ENCODE assay signal across 7 mouse cellular contexts in genomic region chr1:155145620-155146019, GRCm38 (mm10). TPM values are rescaled to one million over a fixed set of nuclear protein-coding genes. Genes with fewer than 3 reads are reported as not detected.
A peak's percentile ranks its signal among the peaks of the same experiment; 100 is the strongest.
DNase-seq lines count a peak whose midpoint lies in the region; ATAC-seq lines count a peak whose summit lies in the region.

No protein-coding gene starts in this region.

- H3K4me1 ChIP-seq in heart, embryonic 12.5 days (replicated peaks): peaks cover 8% of the 10 kb centered on the region; the same call in 1 of the 2 replicates
- peaks cover 5% of the 10 kb centered on the region; the same call in 1 of the 2 replicates for H3K4me1 ChIP-seq in lung, embryonic 16.5 days (replicated peaks; ENCODE audit: control insufficient read depth, insufficient read depth, low read length)

- DNase-seq in 3134 (ENCODE audit: extremely low read depth, insufficient read length, low spot score) (peak; percentile 20), 416B (ENCODE audit: low read depth) (peak; percentile 81)
- peak; percentile 59 for DNase-seq in thymus, postnatal 25 days
- DNase-seq in layer of hippocampus, postnatal 14 days (ENCODE audit: low spot score in 2 of 2): no peak
- no peak for DNase-seq in urinary bladder, adult 18-20 months (ENCODE audit: low spot score in 2 of 2)

- 50% methylated on average over 6 of the region's 6 CpGs for WGBS in heart, embryonic 12.5 days
- 23% methylated on average over 6 of the region's 6 CpGs for WGBS in lung, embryonic 16.5 days

- no peak overlapping the region; the same call in 1 of the 2 replicates for H3K4me3 ChIP-seq in heart, embryonic 12.5 days
- H3K4me3 ChIP-seq in lung, embryonic 16.5 days (ENCODE audit: low read length): peak overlapping the region; percentile 61

- no peak overlapping the region for H3K9ac ChIP-seq in heart, embryonic 12.5 days
- H3K9ac ChIP-seq in lung, embryonic 16.5 days (ENCODE audit: low read length): peak overlapping the region; percentile 67

- no peaks in the 10 kb centered on the region for H3K9me3 ChIP-seq in heart, embryonic 12.5 days (replicated peaks)
- no peaks in the 10 kb centered on the region for H3K9me3 ChIP-seq in lung, embryonic 16.5 days (ENCODE audit: control insufficient read depth, low read length)

- ATAC-seq in heart, embryonic 12.5 days (ENCODE audit: insufficient number of reproducible peaks, low FRiP score): no peak
- peak; percentile 79 for ATAC-seq in lung, embryonic 16.5 days (ENCODE audit: low read depth)

- no peak overlapping the region for H3K27ac ChIP-seq in heart, embryonic 12.5 days (ENCODE audit: poor library complexity, severe bottlenecking)
- H3K27ac ChIP-seq in lung, embryonic 16.5 days (ENCODE audit: low read length): peak overlapping the region; percentile 76

- no peaks in the 10 kb centered on the region for H3K27me3 ChIP-seq in heart, embryonic 12.5 days (replicated peaks)
- H3K27me3 ChIP-seq in lung, embryonic 16.5 days (ENCODE audit: control insufficient read depth, insufficient read depth, low read depth, low read length): no peaks in the 10 kb centered on the region

- peak overlapping the region; percentile 63 for H3K4me2 ChIP-seq in heart, embryonic 12.5 days
- peak overlapping the region; percentile 55 for H3K4me2 ChIP-seq in lung, embryonic 16.5 days (ENCODE audit: low read depth, low read length)

- no peaks in the 10 kb centered on the region for H3K36me3 ChIP-seq in heart, embryonic 12.5 days
- H3K36me3 ChIP-seq in lung, embryonic 16.5 days (ENCODE audit: control insufficient read depth, insufficient read depth, low read length): no peaks in the 10 kb centered on the region

RNA-seq across cellular contexts. Expression of gene Mr1, which starts 1.0 kb away (rescaled TPM):
- 3.9 and 4.2 TPM in 2 replicates for polyA plus RNA-seq in heart, embryonic 12.5 days (2016; fragmentation: Nextera tagmentation; extraction: Ambion mirVana)
- polyA plus RNA-seq in lung, embryonic 16.5 days (2015; fragmentation: Nextera tagmentation; extraction: Ambion mirVana): 13.9 and 14.0 TPM in 2 replicates
- total RNA-seq in layer of hippocampus, postnatal 14 days (2021): 1 to 10 TPM; 3.3 to 4.1 TPM

RNA-seq across cellular contexts. Expression of gene Stx6, which starts 12.9 kb away (rescaled TPM):
- 62.1 and 69.5 TPM in 2 replicates for polyA plus RNA-seq in heart, embryonic 12.5 days (2016; fragmentation: Nextera tagmentation; extraction: Ambion mirVana)
- 72.8 and 75.5 TPM in 2 replicates for polyA plus RNA-seq in lung, embryonic 16.5 days (2015; fragmentation: Nextera tagmentation; extraction: Ambion mirVana)
- 10 to 100 TPM; 88.3 to 88.6 TPM for total RNA-seq in layer of hippocampus, postnatal 14 days (2021)

RNA-seq across cellular contexts. Expression of gene Ier5, which starts 46.2 kb away (rescaled TPM):
- polyA plus RNA-seq in heart, embryonic 12.5 days (2016; fragmentation: Nextera tagmentation; extraction: Ambion mirVana): 8.9 and 10.9 TPM in 2 replicates
- polyA plus RNA-seq in lung, embryonic 16.5 days (2015; fragmentation: Nextera tagmentation; extraction: Ambion mirVana): 4.3 and 4.5 TPM in 2 replicates
- total RNA-seq in layer of hippocampus, postnatal 14 days (2021): 10 to 100 TPM; 17.9 to 19.8 TPM

Comparison
In these comparisons a context has a peak if more than half of its experiments do, and no peak if none do; other contexts are left out.
1. DNase-seq: peak in 3134 (single experiment), 416B (single experiment) and thymus, postnatal 25 days (single experiment); none in layer of hippocampus, postnatal 14 days (0 of 2) and urinary bladder, adult 18-20 months (0 of 2).